Mouse (Mus musculus): ENCODE measurements around the gene Ece2. TPM values are rescaled to one million over a fixed set of nuclear protein-coding genes. Genes with fewer than 3 reads are reported as not detected.
A peak's percentile ranks its signal among the peaks of the same experiment; 100 is the strongest.

Ece2 gene
- polyA plus RNA-seq, 1 experiment from 2014 or later, result 17.4 TPM

DNA sequence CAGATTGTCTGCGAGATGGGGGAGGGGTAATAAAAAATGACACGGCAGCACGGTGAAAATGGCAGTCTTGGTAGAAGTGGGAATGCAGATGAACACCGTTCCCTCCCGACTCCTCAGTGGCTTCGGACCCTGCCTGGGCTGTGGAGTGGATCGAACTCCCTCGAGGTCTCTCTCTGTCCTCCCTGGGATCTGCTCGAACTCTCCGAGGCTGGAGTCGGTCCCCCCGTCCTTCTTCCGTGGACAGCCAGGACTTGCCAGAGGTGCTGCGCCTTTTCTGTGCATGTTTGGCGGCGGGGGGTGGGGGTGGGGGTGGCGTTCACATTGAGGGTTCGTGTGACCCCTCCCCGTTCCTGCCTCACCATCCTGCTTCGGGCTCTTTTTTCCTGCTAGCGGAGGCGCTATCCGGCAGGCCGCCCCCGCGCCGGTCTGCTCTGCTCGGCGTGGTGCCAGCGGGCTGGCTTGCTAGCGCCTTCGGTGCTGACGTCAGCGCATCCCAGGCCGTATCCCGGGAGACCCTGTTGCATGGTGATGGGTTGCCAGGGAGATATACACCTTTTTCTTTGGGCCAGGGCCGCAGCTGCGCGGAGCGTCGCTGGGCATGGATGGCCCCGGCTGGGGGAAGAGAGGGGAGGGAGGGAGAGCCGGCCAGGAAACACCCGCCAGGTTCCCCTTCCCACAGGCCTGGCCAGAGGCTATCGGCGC is 66.1 kb downstream of the Ece2 start:
- no peaks in the 10 kb centered on the region for H3K27me3 ChIP-seq (replicated peaks; ENCODE audit: control insufficient read depth, insufficient read depth, low read length)
- H3K4me1 ChIP-seq (ENCODE audit: control insufficient read depth, insufficient read depth, low read depth, low read length), result peaks cover 31% of the 10 kb centered on the region
- H3K4me2 ChIP-seq (ENCODE audit: low read length), result peak overlapping the region; percentile 82
- H3K9me3 ChIP-seq (ENCODE audit: control insufficient read depth, low read length), result no peaks in the 10 kb centered on the region
- peak overlapping the region; percentile 53 for H3K4me3 ChIP-seq (ENCODE audit: low read length)
- peak overlapping the region; percentile 77 for H3K27ac ChIP-seq (ENCODE audit: low read depth, low read length)
- peak; percentile 77 for ATAC-seq
- H3K9ac ChIP-seq (ENCODE audit: low read depth, low read length), result peak overlapping the region; percentile 76
- under 1% methylated on average over 46 of the region's 46 CpGs for WGBS
- H3K36me3 ChIP-seq (ENCODE audit: control insufficient read depth, insufficient read depth, low read length), result peaks cover 22% of the 10 kb centered on the region

MicroRNAs within 50 kb of the gene (microRNA counts, 519-probe panel; counts per million panel counts)
- 2,325 counts per million, percentile 55 among the panel's probes with 10 or more counts for microRNA mmu-miR-1224

Small RNA genes lying within 50 kb of the gene (microRNA-seq; reads per million reads assigned to microRNA genes)
- 87.9 reads per million, percentile 47 among the genes with 10 or more reads in this experiment for gene Mir1224

Other genes with a start within 250 kb of the Ece2 start
- gene Abcc5, start 203.4 kb upstream of the Ece2 start, polyA plus RNA-seq (2015; fragmentation: Nextera tagmentation; extraction: Ambion mirVana), result 123 and 150 TPM in 2 replicates
- gene Eif2b5, start 131.0 kb upstream of the Ece2 start, polyA plus RNA-seq (2015; fragmentation: Nextera tagmentation; extraction: Ambion mirVana), result 97.3 and 104 TPM in 2 replicates
- gene Dvl3, start 112.8 kb upstream of the Ece2 start, polyA plus RNA-seq (2015; fragmentation: Nextera tagmentation; extraction: Ambion mirVana), result 28.5 and 40.4 TPM in 2 replicates
- gene Ap2m1, start 94.3 kb upstream of the Ece2 start, polyA plus RNA-seq (2015; fragmentation: Nextera tagmentation; extraction: Ambion mirVana), result 1,253 and 1,320 TPM in 2 replicates
- 81.0 and 90.7 TPM in 2 replicates for gene Abcf3, start 81.3 kb upstream of the Ece2 start, polyA plus RNA-seq (2015; fragmentation: Nextera tagmentation; extraction: Ambion mirVana)
- gene Vwa5b2, start 40.4 kb upstream of the Ece2 start, polyA plus RNA-seq (2015; fragmentation: Nextera tagmentation; extraction: Ambion mirVana), result 31.9 and 36.8 TPM in 2 replicates
- gene Eef1akmt4, start 18.2 kb upstream of the Ece2 start, polyA plus RNA-seq (2015; fragmentation: Nextera tagmentation; extraction: Ambion mirVana), result 8.5 and 10.9 TPM in 2 replicates
- not detected in 2 replicates for gene Gm49333, start 18.2 kb upstream of the Ece2 start, polyA plus RNA-seq (2015; fragmentation: Nextera tagmentation; extraction: Ambion mirVana)
- gene Alg3, start 18.1 kb upstream of the Ece2 start, polyA plus RNA-seq (2015; fragmentation: Nextera tagmentation; extraction: Ambion mirVana), result 43.9 and 44.7 TPM in 2 replicates
- 43.1 and 44.2 TPM in 2 replicates for gene Camk2n2, start 8.5 kb upstream of the Ece2 start, polyA plus RNA-seq (2015; fragmentation: Nextera tagmentation; extraction: Ambion mirVana)
- gene Psmd2, start 21.8 kb downstream of the Ece2 start, polyA plus RNA-seq (2015; fragmentation: Nextera tagmentation; extraction: Ambion mirVana), result 372 and 378 TPM in 2 replicates
- 133 and 143 TPM in 2 replicates for gene Eif4g1, start 38.5 kb downstream of the Ece2 start, polyA plus RNA-seq (2015; fragmentation: Nextera tagmentation; extraction: Ambion mirVana)
- gene Fam131a, start 63.4 kb downstream of the Ece2 start, polyA plus RNA-seq (2015; fragmentation: Nextera tagmentation; extraction: Ambion mirVana), result 49.6 and 56.7 TPM in 2 replicates
- gene Polr2h, start 87.8 kb downstream of the Ece2 start, polyA plus RNA-seq (2015; fragmentation: Nextera tagmentation; extraction: Ambion mirVana), result 87.7 and 94.6 TPM in 2 replicates
- 24.9 and 26.8 TPM in 2 replicates for gene Clcn2, start 87.9 kb downstream of the Ece2 start, polyA plus RNA-seq (2015; fragmentation: Nextera tagmentation; extraction: Ambion mirVana)
- 7.3 and 7.5 TPM in 2 replicates for gene Chrd, start 103.3 kb downstream of the Ece2 start, polyA plus RNA-seq (2015; fragmentation: Nextera tagmentation; extraction: Ambion mirVana)
- 0.93 and 1.4 TPM in 2 replicates for gene Thpo, start 104.7 kb downstream of the Ece2 start, polyA plus RNA-seq (2015; fragmentation: Nextera tagmentation; extraction: Ambion mirVana)

Data from hindbrain, embryonic 16.5 days (tissue).